Mouse (Mus musculus) testis, postnatal 10 days (tissue): ENCODE measurements around the gene Lax1.
"Not testable (repeated sequence)": the region's sequence is repeated elsewhere in the genome, so short reads cannot be mapped to it uniquely, and the experiment has no call there.

Experiments used
- DNase-seq: peaks from one replicate; pipeline ENCODE4 v3.0.0; 2021; ENCODE audit warnings: low spot score

The Lax1 gene

DNA sequence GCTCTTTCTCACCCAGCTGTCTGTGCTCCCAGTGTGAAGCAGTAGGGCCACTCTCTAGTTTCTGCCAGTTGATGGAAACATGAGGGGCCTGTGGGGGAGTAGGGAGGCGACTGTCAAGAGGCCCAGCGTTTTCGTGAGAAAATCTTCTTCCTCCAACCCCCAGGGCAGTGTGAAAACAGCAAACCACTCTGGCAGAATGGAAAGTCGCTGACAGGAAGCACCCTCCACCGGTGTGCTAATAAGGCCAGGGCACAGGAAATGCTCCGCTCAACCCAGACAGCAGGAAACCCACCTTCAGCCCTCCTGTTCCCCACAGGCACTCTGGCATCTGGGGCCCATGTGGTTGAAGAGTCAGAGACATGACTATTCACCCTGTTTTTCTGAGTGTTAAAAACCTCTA lies at the start of gene Lax1:
TSS of gene Lax1 (minus strand) at position 212 of the 400 bp plus-strand sequence.
- DNase-seq: no peak

DNA sequence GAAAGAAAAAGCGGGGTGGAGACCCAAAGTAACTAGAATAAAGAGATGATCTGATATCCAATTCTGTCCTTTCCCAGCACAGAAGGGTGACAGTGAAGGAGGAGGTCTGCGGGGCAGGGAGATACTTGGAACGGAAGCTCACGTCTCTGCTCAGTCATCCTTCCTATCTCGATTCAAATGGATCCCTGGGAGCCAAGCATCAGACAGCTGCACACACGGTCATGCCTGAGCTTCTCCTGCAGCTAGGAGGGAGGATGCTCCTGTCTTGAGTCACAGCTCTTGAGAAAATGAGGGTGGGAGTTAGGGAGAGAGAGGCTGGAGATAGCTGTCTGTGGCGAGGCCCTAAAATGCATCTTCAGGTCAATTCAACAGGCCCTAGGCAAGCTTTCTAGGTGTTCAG lies 46.8 kb upstream of the Lax1 start:
- no peak for DNase-seq

DNA sequence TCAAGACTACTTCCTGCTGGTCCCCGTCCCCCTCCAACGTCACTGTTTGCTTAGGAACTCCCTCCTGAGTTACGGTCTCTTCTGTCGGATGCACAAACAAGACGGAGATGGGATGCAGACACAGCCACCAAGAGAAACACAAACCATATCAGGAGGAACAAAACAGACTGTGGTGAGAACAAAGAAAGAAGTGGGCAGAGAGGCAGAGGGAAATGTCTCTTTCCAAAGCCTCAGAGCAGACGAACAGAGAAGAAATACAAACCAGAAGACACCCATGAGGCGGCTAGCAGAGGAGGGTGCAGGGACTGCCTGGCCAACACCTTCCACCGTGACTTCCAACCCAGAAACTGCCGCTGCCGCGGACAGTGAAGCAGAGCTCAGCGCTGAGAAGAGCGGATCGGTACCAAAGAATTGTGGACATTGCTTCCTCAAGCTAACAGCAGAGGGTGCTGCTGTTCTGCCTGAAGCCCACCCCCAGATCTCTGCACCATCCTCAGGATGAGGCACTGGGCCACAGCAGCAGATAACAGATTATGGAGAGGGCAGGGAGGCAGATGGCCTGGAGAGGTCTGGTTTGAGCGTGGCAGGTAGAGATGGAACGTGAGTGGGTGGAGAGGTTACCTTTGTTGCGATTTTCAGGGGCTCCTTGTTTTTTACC lies 46.2 kb upstream of the Lax1 start:
- DNase-seq: peak; percentile 74

GRCm38 (mm10) chr1:133732814-133733213 lies 42.9 kb upstream of the Lax1 start:
- DNase-seq: no peak

DNA sequence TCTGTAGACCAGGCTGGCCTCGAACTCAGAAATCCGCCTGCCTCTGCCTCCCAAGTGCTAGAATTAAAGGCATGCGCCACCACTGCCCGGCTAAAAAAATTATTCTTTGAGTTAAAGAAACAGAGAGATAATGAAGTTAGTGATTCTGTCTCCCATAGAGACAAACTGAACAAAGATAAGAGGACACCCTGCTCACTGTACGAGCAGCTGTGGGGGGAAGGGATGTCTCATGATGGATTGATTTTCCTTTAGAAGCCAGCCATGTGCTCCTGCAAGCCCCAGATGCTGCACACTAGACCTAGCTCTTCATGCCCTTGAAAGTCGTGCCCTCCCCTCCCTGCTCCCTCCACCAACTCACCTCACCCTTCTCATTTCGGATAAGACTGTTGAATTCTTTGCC lies 38.4 kb upstream of the Lax1 start:
- no peak for DNase-seq

DNA sequence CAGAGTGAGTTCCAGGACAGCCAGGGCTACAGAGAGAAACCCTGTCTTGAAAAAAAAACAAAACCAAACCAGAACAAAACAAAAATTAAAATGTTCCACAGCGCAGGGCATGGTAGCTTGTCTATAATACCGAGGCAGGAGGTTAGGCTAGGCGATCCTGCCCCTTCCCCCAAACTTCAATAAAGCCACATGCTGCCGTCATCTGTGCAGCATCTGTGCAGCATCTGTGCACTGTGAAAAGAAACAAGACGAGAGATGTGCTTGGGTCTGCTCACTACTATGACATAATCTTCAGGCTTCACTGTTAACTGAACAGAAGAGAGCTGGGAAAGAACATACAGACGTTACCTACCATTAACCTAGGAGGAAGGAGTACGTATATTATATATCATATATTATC lies 30.4 kb upstream of the Lax1 start:
- DNase-seq: no peak

DNA sequence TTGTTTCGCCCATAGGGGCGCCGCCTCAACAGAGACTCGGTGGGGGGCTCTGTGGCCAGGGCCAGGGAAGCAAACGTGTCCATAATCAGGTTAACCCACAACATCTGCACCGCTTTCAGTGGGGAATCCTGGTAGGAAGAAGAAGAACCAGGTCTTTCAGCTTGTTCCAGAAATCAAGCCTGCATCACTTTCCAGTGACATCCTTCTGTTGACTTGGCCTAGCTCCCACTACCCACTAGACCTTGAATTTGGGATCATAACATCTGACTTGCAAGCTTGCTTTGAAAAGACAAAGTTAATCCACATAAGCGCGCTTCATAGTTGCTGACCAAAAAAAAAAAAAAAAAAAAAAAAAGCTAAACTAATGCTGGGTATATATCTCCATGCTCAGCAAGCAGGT lies 28.9 kb upstream of the Lax1 start:
- no peak for DNase-seq

DNA sequence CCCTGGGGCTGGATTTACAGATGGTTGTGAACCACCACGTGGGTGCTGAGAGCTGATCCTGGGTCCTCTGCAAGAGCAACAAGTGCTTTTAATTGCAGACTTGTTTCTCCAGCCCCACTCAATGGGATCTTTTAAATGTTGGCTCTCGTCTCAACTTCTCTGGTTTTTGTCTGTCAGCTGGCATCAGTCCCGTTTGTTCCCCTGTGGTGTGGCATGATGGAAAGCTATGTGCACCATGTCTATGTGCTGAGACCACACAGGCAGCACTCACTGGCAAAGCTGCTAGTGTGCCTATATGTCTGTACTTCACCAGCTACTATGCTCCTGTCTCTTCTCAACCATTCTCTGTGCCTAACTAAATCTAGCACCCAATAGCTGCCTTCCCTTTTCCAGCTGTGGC lies 28.4 kb upstream of the Lax1 start:
- DNase-seq: no peak

DNA sequence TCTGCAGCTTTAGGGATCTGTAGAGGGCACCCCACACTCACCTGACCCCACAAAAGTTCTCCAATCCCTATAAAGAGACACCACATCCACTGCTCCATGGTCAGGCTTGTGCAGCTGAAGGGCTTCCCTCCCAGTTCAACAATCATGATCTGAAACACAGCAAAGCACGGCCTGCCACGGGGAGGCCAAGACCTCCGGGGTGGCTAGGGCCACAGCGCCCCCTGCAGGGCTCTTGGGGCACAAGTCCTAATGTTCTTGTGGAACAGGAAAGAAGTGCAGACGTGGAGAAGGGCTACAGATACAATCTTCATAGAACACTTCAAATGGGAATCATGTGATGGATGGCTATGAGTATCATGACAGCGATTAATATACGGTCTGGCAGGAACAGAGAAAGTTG lies 26.6 kb upstream of the Lax1 start:
- DNase-seq: peak; percentile 82

GRCm38 (mm10) chr1:133715191-133715590 lies 25.3 kb upstream of the Lax1 start:
- DNase-seq: no peak

DNA sequence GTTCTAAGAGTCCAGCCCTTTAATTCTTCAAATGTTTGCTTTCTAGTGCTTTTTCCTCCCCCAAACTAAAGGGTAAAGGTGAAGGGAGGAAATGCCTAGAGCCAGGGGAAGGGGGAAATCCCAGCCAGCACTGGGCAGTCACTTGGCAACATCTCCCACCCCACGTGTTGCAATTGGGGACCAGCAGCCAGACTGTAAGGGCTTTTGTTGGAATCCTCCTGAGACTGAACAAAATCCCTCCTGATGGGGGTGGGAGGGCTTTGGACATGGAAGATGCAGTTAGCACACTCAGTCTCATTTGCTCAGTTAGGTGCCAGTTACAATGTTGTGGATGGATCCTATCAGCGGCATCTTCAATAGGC lies 23.1 kb upstream of the Lax1 start:
- DNase-seq: no peak

- no peak for DNase-seq
Measured at GRCm38 (mm10) chr1:133712288-133713008, 22.5 kb upstream of the Lax1 start.

GRCm38 (mm10) chr1:133711376-133711775 lies 21.5 kb upstream of the Lax1 start:
- no peak for DNase-seq

GRCm38 (mm10) chr1:133710895-133711294 lies 21.0 kb upstream of the Lax1 start:
- DNase-seq: no peak

DNA sequence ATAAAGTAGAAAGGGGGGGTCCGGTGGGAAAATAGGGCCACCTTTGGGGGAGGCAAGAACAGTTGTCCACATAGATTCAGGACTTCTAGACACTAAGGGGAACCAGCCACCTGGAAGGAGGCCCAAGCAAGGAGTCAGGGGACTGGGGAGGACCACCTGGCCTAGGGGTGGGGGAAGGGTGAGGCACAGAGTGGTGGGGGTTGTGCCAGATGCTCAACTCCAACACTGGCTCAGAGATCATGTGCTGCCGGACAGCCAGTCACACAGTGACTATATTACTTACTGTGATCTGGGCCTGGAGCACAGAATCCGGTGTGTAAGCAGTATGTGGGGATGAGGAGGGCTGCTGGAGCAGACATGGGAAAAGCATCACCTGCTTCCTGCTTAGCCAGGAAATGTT lies 19.4 kb upstream of the Lax1 start:
- no peak for DNase-seq

DNA sequence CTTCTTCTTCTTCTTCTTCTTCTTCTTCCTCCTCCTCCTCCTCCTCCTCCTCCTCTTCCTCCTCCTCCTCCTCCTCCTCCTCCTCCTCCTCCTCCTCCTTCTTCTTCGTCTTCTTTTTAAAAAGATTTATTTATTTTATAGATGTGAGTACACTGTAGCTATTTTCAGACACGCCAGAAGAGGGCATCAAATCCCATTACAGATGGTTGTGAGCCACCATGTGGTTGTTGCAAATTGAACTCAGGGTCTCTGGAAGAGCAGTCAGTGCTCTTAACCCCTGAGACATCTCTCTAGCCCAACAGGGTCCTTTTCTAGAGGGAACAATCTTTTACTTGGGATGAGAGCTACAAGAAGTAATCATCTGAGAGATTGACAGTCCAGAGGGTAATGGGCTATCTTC lies 11.9 kb upstream of the Lax1 start:
- not testable (repeated sequence) for DNase-seq

GRCm38 (mm10) chr1:133697935-133698620 lies 8.2 kb upstream of the Lax1 start:
- DNase-seq: no peak

DNA sequence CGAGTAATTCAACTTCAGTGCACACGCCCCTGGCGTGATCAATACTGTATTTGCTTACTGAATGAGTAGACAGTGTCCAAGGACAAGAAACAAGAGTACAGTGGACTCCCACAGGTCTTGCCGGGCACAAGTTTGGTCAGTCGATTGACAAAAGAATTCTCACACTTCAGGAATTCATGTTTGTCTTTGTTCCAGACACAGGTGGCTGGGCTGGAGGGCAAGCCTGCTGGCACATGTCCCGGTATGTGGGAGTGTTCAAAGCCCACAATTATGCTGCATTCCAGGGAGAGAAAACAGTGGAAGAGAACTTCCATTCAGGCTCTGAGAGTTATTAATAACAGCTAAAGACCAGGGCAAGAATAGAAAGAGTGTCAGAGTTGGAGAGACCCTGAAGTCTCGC lies 6.0 kb upstream of the Lax1 start:
- peak; percentile 88 for DNase-seq

DNA sequence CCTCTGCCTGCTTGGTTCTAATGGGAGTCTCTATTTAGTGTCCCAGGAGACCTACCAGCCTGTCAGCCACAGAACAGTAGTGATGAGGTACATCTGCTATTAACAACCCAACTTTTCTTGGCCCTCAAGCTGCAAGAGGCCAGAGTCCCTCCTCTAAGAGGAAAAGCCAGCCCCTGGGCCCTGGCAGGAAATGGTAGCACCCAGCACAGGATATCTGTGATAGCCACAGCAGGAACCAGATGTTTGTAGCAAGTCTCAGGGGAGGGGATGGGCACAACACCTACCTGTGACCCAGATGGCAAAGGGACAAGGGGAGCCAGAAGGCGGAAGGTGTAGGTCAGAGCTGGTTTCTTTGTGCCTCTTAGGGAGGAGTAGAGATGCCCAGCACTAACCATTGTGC lies 5.0 kb upstream of the Lax1 start:
- no peak for DNase-seq

DNA sequence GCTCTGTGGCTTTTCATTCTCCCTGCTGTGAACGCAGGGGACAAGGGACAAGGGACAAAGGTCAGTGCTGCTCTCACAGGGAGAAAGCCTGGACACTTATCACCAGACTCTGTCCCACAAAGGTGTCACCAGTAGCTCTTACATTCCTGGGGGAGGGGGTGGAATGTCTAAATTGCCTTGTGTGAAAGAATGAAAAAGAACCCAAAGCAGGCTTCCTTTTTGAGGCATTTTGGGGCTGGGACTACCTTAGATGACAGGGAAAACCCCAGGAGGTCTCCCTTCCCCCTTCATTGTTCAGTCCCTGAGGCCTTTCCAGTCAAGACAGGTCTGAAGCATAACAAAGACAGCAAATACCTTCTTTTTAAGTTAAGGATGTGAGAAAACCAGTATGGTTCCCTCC lies 4.4 kb upstream of the Lax1 start:
- no peak for DNase-seq

- DNase-seq: no peak
Measured at GRCm38 (mm10) chr1:133693536-133694114, 3.7 kb upstream of the Lax1 start.

- DNase-seq: no peak
Measured at GRCm38 (mm10) chr1:133692195-133692594, 2.3 kb upstream of the Lax1 start.

DNA sequence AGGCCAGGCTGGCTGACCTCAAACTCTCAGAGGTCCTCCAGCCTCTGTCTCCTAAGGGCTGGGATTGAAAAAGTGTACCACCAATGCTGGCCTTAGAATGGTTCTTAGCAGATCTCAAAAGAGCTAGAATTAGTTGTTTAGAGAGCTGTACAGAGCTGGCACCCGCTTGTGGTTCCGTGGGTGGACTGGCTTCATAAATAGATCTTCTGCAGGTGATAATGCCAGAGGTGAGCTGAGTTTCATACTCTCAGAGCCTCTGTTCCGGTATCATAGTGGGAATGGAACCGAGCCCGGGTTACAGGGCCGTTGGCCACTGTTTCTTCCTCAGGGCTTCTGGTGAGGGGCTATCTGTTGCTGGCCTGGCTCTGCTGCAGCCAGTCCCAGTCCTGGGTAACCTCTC lies 1.1 kb upstream of the Lax1 start:
- no peak for DNase-seq
